Mouse (Mus musculus): ENCODE results near the gene Pkdcc.

GRCm38 (mm10) chr17:83214674-83215528 lies at the start of gene Pkdcc:
- TF ChIP-seq CTCF (conservative IDR thresholded peaks at IDR 0.05; ENCODE audit: insufficient read depth, insufficient read length, low read depth, low read length) (no peak), POLR2A (IDR thresholded peaks at IDR 0.05; ENCODE audit: low read depth, low read length) (peak; percentile 3)
